Mouse (Mus musculus): ENCODE data around the gene Srl.

GRCm38 (mm10) chr16:4503495-4503894 lies 38.1 kb downstream of the Srl start:
- TF ChIP-seq POLR2A (IDR thresholded peaks at IDR 0.05; ENCODE audit: extremely low read depth, insufficient read depth, low read length) (no peak), CTCF (IDR thresholded peaks at IDR 0.05; ENCODE audit: extremely low read depth, insufficient read depth, low read length) (no peak)
